Mouse (Mus musculus) layer of hippocampus, adult 9-10 months (tissue): ENCODE data around the gene Tnni2.

Experiments used
- DNase-seq: peaks from one replicate; pipeline ENCODE4 v3.0.0; 2022; ENCODE audit warnings: low spot score

Gene Tnni2

DNA sequence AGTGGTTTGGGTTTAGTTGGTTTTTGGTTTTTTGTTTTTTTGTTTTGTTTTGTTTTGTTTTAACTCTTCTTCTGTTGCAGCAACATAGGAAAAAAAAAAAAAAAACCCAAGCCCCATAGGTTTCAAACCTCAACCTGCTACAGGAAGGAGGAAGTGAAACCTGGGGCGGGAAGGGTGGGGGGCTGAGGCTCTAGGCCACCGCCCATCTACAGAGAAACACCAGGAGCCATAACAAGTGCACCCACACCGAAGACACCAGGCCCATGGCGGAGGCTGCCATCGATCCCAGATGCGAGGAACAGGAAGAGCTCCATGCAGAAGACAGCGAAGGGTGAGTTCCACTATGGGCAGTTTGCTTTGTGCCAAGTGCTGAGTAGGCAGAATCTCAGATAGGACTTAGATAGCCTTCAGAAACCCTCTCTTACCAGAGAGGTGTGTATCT, 19.0 kb downstream of the Tnni2 start, which contains the start of gene Lsp1:
Gene Lsp1, plus strand, starts transcription at position 174 of the 442 bp plus-strand sequence.
- no peak for DNase-seq

DNA sequence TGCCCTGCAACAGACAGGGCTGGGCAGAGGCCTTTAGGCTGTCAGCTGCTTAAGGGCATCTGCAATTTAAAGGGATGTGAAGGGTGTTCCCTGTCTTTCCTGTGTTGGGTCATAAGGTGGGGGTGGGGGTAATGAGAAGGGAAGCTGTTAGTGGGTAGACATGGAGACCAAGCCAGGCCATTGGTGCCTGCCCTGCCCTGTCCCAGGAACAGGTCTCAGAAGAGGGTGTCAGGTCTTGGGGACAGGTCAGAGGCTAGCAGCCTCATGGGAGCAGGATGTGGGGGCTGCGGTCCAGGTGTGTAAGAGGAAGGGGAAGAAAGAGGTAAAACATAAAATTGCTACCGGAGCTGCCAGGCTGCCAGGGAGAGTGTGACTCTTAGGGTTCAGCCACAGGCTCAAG, 19.8 kb downstream of the Tnni2 start:
- no peak for DNase-seq

DNA sequence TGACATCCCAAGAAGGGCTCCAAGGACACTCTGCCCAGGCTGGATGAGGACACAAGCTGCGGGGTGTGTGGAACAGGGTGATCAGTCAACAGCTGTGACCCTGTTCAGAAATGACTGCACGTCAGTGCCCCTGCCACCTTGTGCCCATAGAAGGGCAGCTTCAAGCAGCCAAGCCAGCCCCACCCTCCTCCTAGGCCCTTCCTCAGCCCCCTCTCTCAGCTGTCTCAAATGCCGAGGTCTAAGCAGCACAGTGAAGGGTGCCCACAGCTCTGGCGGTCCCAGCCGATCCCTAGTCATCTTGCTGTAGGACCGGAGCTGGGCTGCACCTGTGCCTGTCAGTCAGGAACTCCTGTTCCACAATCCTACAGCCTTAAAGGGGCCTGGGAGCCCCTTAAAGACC, 20.6 kb downstream of the Tnni2 start:
- no peak for DNase-seq

DNA sequence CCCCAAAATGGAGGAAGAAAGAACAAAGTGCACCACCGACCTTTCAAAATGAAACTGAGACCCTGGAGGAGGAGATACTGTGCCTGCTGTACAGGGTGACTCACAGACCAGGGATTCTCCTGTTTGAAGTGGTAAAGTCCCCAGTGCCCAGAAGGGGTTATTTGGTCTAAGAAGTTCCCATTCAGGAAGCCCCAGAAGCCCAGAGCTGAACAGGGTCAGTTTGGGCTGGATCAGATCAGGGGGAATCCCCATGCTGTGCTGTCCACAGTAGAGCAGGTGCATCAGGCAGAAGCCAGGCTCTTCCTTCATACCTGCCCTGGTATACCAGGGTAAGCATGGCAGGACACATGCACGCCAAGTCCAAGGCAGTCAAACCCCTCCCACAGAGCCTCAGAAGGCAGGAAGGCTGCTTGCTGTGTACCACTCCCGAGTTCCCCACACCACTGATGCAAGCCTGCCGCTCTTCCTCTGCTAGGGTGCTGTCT, 21.0 kb downstream of the Tnni2 start:
- DNase-seq: no peak

DNA sequence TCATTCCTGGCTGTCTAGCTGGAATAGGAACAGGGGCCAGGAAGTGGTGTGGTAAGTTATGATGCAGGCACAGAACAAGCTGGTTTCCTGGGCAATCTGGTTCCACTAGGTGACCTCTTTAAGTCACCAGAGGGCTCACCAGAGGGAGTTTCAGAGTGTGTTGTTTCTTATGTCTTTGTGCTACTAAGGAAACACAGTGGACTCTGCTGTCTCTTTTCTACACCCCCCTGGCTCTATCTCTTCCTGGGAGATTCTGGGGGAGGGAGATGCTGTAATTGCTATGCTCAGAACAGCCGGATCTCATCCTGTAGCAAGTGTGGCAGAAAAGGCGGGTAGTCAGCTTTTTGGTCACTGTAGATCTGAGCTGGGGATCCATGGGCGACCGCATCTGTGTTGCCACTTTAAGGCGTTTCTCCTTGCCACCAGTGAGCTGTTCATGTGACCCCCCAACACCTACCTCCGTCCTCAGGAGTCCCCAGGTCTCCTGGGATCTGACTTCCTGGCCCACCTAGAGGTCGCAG, 28.6 kb downstream of the Tnni2 start:
- no peak for DNase-seq

DNA sequence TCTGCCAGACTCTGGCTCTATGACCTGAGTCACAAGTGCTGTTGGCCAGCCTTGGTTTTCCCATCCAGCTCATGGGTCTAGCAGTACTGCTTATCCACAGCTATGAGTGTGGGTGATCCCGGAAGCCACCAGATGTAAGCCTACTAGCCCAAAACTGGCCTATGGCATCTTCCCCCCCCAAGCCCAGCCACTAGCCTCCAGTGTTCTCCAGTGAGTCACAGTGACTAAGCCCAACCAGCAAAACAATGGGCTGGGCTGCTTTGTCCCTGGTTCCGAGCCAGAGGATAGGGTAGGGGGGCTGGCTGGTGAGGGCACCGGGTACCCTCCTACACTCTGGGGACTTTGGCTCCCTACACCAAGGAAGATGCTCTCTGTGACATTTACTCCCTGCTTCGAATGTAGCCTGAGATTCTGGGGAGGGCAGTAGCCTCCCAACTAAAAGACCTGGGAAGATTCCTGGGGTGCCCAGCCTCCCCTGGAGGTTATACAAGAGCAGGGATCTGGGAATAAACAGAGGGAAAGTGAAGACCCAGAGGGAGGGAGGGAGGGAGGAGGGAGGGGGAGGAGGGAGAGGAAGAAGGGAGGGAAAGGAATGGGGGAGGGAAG, 29.3 kb downstream of the Tnni2 start:
- no peak for DNase-seq

DNA sequence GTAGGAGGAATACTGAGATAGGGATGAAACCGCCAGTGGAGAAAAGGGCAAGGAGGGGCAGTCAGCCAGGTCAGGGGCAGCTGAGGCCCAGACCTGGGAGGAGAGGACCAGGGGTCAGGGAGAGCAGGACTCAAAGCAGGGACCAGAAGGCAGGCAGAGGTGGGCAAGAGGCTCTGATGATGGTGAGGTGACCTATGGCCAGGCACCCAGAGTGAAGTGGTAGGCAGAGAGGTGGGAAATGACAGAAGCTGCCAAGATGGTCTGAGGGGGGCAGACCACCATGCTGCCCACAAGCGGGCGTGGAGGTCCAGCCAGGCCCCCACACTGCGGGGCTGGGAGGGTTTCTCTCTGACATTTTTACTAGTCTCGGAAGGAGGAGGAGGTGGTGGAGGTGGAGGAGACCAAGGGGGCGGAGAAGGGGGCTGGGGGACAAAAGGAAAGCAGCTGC, 29.8 kb downstream of the Tnni2 start:
- DNase-seq: no peak

DNA sequence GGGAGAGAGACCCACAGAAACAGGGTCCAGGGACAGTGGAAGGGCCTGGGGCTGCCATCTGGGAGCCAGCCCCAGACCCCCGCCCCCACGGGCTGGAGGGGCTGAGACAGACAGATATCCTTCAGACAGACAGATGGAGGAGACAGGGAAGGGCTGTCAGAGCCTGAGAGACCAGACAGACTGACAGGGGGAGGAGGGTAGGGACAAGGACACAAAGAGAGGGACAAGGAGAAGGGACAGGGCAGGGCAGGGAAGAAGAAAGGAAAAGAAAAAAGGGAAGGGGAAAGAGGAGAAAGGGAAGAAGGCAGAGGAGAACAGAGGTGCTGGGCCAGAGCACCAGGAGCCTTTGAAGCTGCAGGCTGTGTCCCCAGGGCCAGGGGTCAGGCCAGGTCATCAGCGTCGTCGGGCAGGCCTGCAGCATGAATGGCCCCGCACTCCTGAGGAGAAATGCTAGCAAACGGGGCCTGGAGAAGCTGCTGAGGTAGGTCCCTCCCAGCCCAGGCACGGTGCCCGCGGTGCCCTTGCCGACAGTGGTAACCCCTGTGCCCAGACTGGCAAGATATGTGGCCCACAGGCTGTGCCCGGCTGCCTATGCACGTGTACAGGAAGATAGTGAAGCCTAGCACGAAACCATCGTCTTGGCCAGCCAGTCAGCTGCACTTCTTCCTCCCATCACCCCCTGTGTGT, 30.4 kb downstream of the Tnni2 start:
- DNase-seq: no peak

DNA sequence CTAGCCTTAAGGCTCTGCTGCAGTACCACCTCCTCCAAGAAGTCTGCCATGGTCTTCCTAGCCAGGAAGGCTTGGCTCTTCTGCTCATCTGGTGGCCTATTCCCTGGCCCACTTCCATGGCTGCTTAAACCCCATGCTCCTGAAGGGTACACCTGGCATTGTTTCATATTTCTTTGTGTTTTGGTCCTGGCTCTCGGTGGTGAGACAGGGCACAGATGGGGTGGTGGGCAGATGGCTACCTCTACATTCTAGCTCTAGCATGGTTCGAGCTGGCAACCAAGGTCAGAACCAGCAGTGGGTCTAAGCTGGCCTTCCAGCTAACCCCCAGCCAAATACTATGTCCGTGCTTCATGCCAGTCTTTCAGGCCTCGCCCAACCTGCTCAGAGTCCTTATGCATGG, 31.3 kb downstream of the Tnni2 start:
- DNase-seq: no peak

DNA sequence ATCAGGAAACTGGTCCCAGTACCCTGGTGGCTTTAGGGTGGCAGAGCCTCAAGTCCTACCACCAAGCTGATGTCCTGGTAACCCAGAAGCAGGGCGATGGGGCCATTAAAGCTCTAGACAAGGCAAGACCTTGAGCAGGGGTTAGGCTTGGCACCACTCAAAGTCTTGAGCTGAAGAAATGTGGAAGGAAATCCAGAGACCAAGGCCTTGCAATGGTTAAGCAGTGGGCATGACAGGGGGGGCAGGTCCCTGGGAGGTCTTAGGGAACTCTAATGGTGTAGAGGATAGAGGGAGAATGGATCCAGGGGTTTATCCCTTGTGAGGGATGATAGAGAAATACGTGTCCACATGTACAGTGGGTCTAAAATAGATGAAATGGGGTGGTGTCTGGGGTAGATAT, 31.9 kb downstream of the Tnni2 start:
- no peak for DNase-seq

DNA sequence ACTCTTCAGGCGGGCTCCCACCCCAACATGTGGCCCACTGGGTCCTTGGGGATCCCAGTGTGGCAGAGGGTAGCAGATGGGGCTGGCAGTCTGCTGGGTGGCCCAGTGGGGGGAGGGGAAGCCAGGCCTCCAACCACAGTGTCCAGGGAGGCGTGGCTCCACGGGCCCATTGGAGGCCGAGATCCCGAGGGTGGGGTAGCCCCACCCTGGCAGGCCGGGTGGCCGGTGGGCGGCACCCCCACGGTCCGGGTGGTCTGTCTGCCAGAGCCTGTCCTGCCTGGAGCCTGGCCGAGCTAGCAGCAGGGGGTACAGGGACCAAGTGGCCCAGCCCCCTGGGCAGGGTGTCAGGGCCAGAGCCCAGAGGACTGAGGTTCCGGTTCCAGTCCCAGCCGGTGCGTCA, 33.2 kb downstream of the Tnni2 start:
- no peak for DNase-seq

DNA sequence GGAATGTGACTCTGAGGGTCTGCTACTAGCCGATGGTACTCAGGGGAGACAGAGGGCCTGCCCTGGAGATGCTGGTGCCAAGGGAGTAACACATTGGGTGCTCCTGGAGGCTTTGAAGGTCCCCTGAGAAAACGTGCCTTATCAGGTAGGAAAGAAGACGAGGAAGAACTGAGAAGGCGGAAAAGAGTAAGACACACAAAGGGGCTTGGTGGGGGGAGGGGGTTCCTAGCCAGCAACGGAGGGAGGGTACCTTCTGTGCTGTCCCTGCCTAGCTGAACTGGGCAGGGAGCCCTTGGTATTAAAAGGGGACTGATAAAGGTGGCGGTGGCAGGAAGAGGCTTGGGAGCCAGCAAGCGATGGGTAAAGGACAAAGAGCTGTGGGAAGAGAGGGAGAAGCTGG, 34.0 kb downstream of the Tnni2 start:
- no peak for DNase-seq

DNA sequence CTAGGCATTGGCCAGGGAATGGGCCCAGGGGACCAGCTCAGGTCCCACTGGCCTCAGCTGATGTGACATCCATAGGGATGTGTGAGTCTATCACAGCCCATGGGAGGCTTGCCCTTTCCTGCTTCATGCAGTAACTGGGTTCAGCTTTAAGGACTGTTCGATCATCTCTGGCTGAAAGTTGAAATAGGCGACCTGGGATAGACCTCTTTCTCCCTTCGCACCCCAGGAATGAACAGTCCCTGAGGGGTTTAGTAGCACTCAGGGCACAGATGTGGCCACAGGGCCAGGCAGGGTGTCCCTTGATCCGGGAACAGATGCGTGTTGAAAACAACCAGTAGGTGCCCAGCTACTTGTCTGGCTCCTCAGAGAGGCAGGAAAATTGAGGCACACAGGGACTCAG, 34.7 kb downstream of the Tnni2 start:
- DNase-seq: no peak

DNA sequence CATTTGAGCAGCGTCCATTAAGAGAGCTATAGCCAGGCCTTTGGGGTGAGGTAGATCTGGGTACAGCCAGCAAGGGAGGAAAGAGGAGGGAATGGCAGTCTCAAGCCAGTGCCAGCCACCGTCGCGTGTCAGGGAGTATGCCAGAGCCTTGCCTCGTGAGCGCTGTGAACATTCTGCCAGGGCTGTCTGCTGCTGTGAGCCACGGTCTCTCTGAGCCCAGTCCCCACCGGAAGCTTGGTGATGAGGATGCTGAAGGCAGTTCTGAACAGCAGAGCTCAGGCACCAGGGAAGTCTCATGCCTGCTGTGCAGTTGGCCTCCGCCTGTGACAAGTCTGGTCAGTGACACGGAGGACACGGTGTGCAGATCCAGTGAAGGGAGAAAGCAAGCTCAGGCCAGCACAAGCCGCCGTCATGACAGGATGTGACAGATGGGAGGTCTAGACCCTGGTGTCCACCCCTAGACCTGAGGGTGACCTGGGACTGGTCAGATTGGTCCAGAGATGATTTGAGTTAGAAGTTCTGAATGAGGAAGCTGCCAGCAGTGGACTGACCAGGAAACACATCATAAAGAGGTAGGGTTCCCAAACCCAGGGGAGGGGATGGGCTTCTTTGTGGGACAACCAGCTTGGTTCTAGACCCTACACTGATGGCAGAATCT, 35.3 kb downstream of the Tnni2 start:
- DNase-seq: no peak

DNA sequence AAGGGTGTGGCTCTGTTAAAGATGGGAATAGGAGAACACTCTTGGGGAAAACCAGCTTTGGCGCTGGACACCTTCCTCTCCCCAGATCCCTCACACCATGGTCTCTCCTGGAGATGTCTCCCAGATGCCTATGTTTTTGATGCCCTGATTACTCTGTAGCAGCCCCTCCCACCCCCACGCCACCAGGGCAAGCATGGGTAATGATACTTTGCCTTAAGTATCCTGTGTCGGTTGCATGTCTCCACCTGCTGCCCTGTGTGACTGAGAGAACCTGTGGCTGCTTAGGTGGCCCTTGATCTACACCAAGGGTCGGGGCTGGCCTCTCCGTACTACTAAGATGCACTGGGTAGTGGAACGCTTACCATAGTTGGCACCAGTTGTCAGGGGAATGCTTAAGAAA, 36.4 kb downstream of the Tnni2 start:
- DNase-seq: no peak

DNA sequence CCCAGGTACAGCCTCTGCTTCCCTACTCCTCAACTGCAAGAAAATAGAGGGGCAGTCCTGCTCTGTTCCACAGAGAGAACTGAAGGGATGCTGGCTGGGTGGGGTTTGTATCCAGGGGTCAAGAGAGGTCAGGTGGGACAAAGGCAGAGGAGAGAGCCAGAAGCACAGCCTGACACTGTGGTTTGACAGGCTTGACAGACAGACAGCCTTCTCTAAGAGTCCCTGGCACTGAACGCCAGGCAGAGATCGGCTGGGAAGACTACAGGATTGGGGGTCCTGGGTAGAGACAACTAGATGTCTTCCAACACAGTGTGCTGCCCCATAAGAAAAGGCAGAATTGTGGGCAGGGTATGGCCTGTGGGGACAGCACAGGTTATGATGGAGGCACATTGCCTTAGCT, 37.0 kb downstream of the Tnni2 start:
- DNase-seq: no peak

DNA sequence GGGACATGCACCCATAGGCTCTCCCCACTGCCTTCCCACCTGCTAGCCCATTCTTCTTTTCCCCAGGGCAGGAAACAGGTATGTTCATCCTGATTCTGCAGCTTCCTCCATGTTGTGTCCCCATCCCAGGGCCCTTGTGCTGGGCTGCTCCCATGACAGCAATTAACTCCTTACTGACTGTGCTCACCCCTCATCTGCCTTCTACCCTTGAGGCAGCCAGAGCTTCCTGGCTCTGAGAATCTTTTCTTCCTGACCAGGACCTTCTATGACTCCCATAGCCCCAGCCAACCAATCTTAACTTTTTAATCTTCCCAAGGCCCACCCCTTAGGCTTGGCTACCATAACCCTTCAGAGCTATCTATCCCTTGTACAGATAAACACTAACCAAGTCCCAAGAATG, 37.7 kb downstream of the Tnni2 start:
- no peak for DNase-seq

DNA sequence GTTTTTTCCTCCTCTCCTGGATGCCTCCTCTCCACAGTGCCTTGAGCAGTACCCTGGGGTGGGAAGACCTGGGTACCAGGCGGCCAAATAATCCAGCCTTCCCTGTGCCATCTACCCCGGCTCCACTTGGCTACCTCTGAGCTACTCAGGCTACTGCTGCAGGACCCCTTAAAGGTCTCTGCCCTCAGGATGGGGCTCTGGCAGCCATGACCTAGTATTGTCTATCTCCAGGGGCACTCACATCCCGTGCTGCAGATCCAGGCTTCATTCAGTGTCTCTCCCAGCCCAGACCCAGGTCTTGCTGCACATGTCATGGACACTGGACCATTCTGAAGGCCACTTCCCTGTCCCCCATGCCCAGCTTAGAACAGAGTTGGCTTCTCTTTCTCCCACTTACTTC, 38.3 kb downstream of the Tnni2 start:
- DNase-seq: no peak

DNA sequence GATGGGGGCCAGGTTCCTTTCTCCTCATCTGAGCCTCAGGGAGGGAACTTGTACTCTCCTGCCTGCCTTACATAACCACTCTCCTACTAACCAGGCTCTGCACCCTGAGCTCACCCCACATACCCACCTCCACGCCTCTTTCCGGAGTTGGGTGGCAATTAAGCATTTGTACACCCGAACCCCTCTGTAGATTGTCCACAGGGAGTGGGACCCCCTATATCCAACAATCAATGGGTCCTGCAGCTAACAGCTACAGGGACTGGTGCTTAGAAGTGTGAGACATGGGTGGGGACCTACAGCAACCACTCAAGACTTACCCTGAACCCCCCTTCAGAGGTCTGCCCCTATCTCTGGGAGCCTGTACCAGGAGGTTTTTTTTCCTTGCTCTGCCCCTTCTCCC, 39.1 kb downstream of the Tnni2 start:
- DNase-seq: no peak

DNA sequence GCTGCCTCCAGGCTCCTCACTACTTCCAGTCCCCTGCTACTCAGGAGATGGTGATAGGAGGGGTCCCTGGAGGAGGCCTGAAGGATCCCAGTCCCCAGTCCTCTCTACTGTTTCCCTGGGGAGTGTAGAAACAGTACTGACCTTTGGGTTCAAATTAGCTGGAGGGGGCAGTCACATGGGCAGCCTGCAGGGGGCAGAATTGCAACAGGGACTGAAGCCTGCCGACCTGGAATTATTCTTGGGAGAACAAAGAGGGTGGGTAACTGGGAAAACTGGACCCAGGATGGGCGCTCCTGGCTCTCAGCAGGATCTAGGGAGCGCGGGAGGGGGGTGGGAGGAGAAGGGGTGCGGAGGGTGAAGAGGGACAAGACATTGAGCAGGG, 39.6 kb downstream of the Tnni2 start:
- no peak for DNase-seq

DNA sequence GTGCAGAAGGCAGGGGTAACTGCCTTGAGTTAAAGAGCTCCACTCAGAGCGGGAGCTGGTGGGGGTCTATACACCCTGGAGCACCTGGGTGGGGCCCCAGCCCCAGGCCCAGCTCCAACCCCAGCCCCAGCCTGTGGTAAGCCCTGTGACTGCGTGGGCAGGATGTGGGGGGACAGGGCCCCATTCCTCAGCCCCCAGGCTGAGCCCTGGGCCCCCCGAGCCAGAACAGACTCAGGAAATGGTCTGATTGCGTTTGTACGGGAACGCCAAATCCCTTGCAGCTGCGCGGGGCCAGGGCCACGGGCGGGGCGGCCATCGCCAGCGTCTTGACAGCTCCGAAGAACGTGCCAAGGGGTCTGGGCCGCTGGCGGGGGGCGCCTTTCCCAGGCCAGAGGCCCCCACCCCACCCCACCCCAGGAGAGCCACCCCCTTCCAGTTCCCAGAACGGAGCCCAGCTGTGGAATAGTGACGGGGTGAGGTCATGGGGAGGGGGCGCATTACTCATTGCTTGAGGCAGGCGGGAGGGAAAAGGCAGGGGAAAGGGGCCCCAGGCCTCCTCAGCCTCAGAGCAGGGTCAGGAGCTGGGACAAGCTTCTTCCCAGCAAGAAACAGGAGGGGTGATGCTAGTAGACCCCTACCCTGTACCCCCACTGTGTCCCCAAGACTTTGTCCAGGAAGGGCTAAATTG, 40.1 kb downstream of the Tnni2 start:
- DNase-seq: no peak

DNA sequence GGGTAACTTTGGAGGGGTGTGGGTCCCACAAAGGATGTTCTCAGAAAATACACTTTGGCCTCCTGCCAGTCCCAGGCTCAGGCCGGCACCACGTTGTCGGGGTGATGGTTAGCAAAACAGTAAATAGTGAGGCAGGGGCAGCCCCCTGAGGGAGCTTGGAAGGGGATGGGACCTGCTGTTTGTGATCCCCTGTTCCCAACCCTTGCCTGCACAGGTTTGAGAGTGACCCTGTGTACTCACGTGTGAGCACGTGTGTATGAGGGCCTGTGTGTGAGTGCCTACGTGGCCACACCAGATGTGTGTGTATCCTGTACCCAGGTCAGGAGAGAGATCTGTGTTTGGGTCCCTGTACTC, 40.6 kb downstream of the Tnni2 start:
- no peak for DNase-seq

DNA sequence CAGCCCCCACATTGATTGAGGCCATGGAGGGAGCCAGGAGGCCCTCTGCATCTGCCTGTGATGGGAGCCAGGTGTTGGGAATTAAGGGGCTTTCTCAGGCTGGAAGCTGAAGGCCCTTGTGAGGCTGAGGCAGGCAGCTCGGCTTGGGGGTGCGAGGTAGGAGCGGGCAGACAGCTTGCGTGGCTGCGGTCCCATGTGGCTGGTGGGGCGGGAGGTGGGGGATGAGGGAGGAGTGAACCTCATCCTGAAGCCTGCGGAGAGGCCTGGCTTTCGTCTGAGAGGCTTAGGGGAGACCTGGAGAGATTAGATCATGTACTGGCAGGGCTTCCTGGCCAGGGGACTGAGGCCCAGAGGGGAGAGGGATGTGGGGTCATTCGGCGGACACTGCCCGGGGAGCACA, 41.5 kb downstream of the Tnni2 start:
- no peak for DNase-seq
